Mouse (Mus musculus) heart, embryonic 14.5 days (tissue): ENCODE measurements at regions not wholly inside any gene's neighbourhood (a gene's known extent, or its start where the extent isn't known, plus 50 kb on each side); places are given as distances from the start of the nearest gene placed in this dataset.

Source experiments
- ATAC-seq: fragments of 200-750 bp; cut with Nextera tagmentation; 2 replicates; pipeline ENCODE4 v1.8.0; 2017; ENCODE audit warnings: low read depth, moderate TSS enrichment; ENCODE audit not compliant: insufficient number of reproducible peaks, insufficient read depth, low FRiP score
- H3K27ac ChIP-seq, 2 experiments: fragments of 200-500 bp in 1 of 2; fragments of 300-500 bp in 1 of 2; sonication (generic) in 1 of 2; replicated peaks in 1 of 2; 2 replicates each; pipeline ENCODE4 v1.5.1; 2012 to 2014; ENCODE audit warnings: low read depth in 2 of 2, low read length in 2 of 2, control low read depth in 1 of 2, mild to moderate bottlenecking in 1 of 2, mixed read lengths in 1 of 2; ENCODE audit not compliant: control insufficient read depth in 1 of 2, insufficient read depth in 1 of 2
- H3K27me3 ChIP-seq: fragments of 300-500 bp; sonication (generic); 2 replicates; pipeline ENCODE4 v1.6.1; 2014; ENCODE audit warnings: mild to moderate bottlenecking, low read length, control low read depth; ENCODE audit not compliant: control insufficient read depth, insufficient read depth
- H3K36me3 ChIP-seq: fragments of 300-500 bp; sonication (generic); 2 replicates; pipeline ENCODE4 v1.6.1; 2014; ENCODE audit warnings: mild to moderate bottlenecking, control low read depth, low read length, mixed read lengths; ENCODE audit not compliant: control insufficient read depth, insufficient read depth
- H3K4me1 ChIP-seq, 2 experiments: fragments of 200-500 bp in 1 of 2; fragments of 300-500 bp in 1 of 2; sonication (generic) in 1 of 2; 2 replicates each; pipeline ENCODE4 v1.6.1; 2012 to 2014; ENCODE audit warnings: low read length in 2 of 2, control low read depth in 1 of 2, mixed read lengths in 1 of 2; ENCODE audit not compliant: control insufficient read depth in 2 of 2, insufficient read depth in 2 of 2
- H3K4me2 ChIP-seq: fragments of 300-500 bp; sonication (generic); 2 replicates; pipeline ENCODE4 v1.6.1; 2014; ENCODE audit warnings: mild to moderate bottlenecking, low read length
- H3K4me3 ChIP-seq, 2 experiments: fragments of 200-500 bp in 1 of 2; fragments of 300-500 bp in 1 of 2; sonication (generic) in 1 of 2; 2 replicates each; pipeline ENCODE4 v1.5.1; 2012 to 2014; ENCODE audit warnings: low read length in 2 of 2, mild to moderate bottlenecking in 2 of 2, control low read depth in 1 of 2, low read depth in 1 of 2, moderate library complexity in 1 of 2; ENCODE audit not compliant: control insufficient read depth in 1 of 2, insufficient read depth in 1 of 2
- H3K9ac ChIP-seq: fragments of 300-500 bp; sonication (generic); 2 replicates; pipeline ENCODE4 v1.6.1; 2014; ENCODE audit warnings: mild to moderate bottlenecking, low read length
- H3K9me3 ChIP-seq: fragments of 300-500 bp; sonication (generic); 2 replicates; pipeline ENCODE4 v1.6.1; 2016; ENCODE audit warnings: low read length, control low read depth; ENCODE audit not compliant: control insufficient read depth
- WGBS: fragments of 180-500 bp; shearing (Covaris S2); extraction: QIAGEN DNeasy Blood & Tissue Kit; methylation state at CpG from one replicate; pipeline ENCODE4 v1.1.7; 2014; 5-methylcytosine and 5-hydroxymethylcytosine counted together

- Histone ChIP-seq H3K4me1 (peaks cover 0 to 5% of the 10 kb centered on the region in 2 experiments; a peak in 2 of 4 replicates), H3K36me3 (no peaks in the 10 kb centered on the region), H3K9ac (no peak overlapping the region), H3K27me3 (no peaks in the 10 kb centered on the region), H3K4me3 (no peak overlapping the region), H3K4me2 (no peak overlapping the region), H3K9me3 (no peaks in the 10 kb centered on the region), H3K27ac (peak overlapping the region in 1 of 2 experiments; percentile 28; a peak in 2 of 4 replicates)
- ATAC-seq, result no peak
- 41% methylated on average over 9 of the region's 9 CpGs for whole genome bisulfite sequencing
Measured at GRCm38 (mm10) chr1:164543045-164543803, 85.1 kb upstream of the Atp1b1 start.

- H3K9ac ChIP-seq, result no peak overlapping the region
- H3K4me3 ChIP-seq, result no peak overlapping the region
- no peaks in the 10 kb centered on the region for H3K36me3 ChIP-seq
- no peak for ATAC-seq
- no peak overlapping the region for H3K4me2 ChIP-seq
- no peaks in the 10 kb centered on the region for H3K9me3 ChIP-seq
- H3K27ac ChIP-seq, result no peak overlapping the region
- 81% methylated on average over 1 of the region's 1 CpGs for WGBS
- no peaks in the 10 kb centered on the region for H3K27me3 ChIP-seq
- peaks cover 0 to 3% of the 10 kb centered on the region in 2 experiments; a peak in 1 of 4 replicates for H3K4me1 ChIP-seq
Measured at GRCm38 (mm10) chr1:164541711-164542110, 83.6 kb upstream of the Atp1b1 start.

GRCm38 (mm10) chr1:164538304-164539043 lies 80.3 kb upstream of the Atp1b1 start:
- no peak overlapping the region for H3K4me3 ChIP-seq
- no peaks in the 10 kb centered on the region for H3K36me3 ChIP-seq
- H3K4me1 ChIP-seq, result peaks cover 0 to 4% of the 10 kb centered on the region in 2 experiments; a peak in 1 of 4 replicates
- WGBS, result 66% methylated on average over 5 of the region's 5 CpGs
- no peak for ATAC-seq
- H3K27ac ChIP-seq, result no peak overlapping the region
- H3K9me3 ChIP-seq, result no peaks in the 10 kb centered on the region
- no peaks in the 10 kb centered on the region for H3K27me3 ChIP-seq
- no peak overlapping the region for H3K9ac ChIP-seq
- H3K4me2 ChIP-seq, result no peak overlapping the region

GRCm38 (mm10) chr1:164537324-164537948 lies 79.3 kb upstream of the Atp1b1 start:
- WGBS, result 78% methylated on average over 7 of the region's 7 CpGs
- ATAC-seq, result no peak
- H3K4me1 ChIP-seq, result peaks cover 0 to 2% of the 10 kb centered on the region in 2 experiments; a peak in 1 of 4 replicates

GRCm38 (mm10) chr1:164532196-164532595 lies 74.0 kb upstream of the Atp1b1 start:
- no peak overlapping the region for H3K27ac ChIP-seq
- 86% methylated on average over 5 of the region's 5 CpGs for WGBS
- H3K4me3 ChIP-seq, result no peak overlapping the region
- no peaks in the 10 kb centered on the region for H3K27me3 ChIP-seq
- H3K36me3 ChIP-seq, result no peaks in the 10 kb centered on the region
- no peak overlapping the region for H3K9ac ChIP-seq
- peaks cover 0 to 2% of the 10 kb centered on the region in 2 experiments; a peak in 1 of 4 replicates for H3K4me1 ChIP-seq
- H3K4me2 ChIP-seq, result no peak overlapping the region
- H3K9me3 ChIP-seq, result no peaks in the 10 kb centered on the region
- no peak for ATAC-seq

More at GRCm38 (mm10) chr1:164537324-164537948, 79.3 kb upstream of the Atp1b1 start:
- no peak overlapping the region for H3K9ac ChIP-seq
- no peaks in the 10 kb centered on the region for H3K9me3 ChIP-seq
- H3K27ac ChIP-seq, result no peak overlapping the region
- no peaks in the 10 kb centered on the region for H3K36me3 ChIP-seq
- no peak overlapping the region for H3K4me2 ChIP-seq
- H3K4me3 ChIP-seq, result no peak overlapping the region
- no peaks in the 10 kb centered on the region for H3K27me3 ChIP-seq

- H3K9ac ChIP-seq, result no peak overlapping the region
- no peaks in the 10 kb centered on the region for H3K36me3 ChIP-seq
- no peaks in the 10 kb centered on the region for H3K9me3 ChIP-seq
- peaks cover 0 to 2% of the 10 kb centered on the region in 2 experiments; a peak in 1 of 4 replicates for H3K4me1 ChIP-seq
- no peak overlapping the region for H3K4me2 ChIP-seq
- 90% methylated on average over 1 of the region's 1 CpGs for WGBS
- H3K4me3 ChIP-seq, result no peak overlapping the region
- no peak overlapping the region for H3K27ac ChIP-seq
- ATAC-seq, result no peak
- H3K27me3 ChIP-seq, result no peaks in the 10 kb centered on the region
Measured at GRCm38 (mm10) chr1:164531741-164532140, 73.6 kb upstream of the Atp1b1 start.

GRCm38 (mm10) chr1:164526748-164527147 lies 68.6 kb upstream of the Atp1b1 start:
- WGBS, result 88% methylated on average over 1 of the region's 1 CpGs
- Histone ChIP-seq H3K36me3 (no peaks in the 10 kb centered on the region), H3K27me3 (no peaks in the 10 kb centered on the region), H3K9ac (no peak overlapping the region), H3K4me3 (no peak overlapping the region), H3K27ac (no peak overlapping the region), H3K4me2 (no peak overlapping the region), H3K4me1 (peaks cover 3% of the 10 kb centered on the region in 2 experiments; a peak in 1 of 4 replicates), H3K9me3 (no peaks in the 10 kb centered on the region)
- no peak for ATAC-seq
